Mouse (Mus musculus): ENCODE results near the gene Btbd35f8.
"Not testable (repeated sequence)": the region's sequence is repeated elsewhere in the genome, so short reads cannot be mapped to it uniquely, and the experiment has no call there.

Btbd35f8 gene

GRCm38 (mm10) chrX:34450224-34450623, at the start of gene Btbd35f8:
Gene Btbd35f8 (plus strand): TSS chrX:34450524.
- not testable (repeated sequence) for DNase-seq
